Mouse (Mus musculus): Measurements from ENCODE around the gene Emp3. TPM values are rescaled to one million over a fixed set of nuclear protein-coding genes. Genes with fewer than 3 reads are reported as not detected.

Gene Emp3
- polyA plus RNA-seq, 1 experiment from 2014 or later, result 57.7 TPM

DNA sequence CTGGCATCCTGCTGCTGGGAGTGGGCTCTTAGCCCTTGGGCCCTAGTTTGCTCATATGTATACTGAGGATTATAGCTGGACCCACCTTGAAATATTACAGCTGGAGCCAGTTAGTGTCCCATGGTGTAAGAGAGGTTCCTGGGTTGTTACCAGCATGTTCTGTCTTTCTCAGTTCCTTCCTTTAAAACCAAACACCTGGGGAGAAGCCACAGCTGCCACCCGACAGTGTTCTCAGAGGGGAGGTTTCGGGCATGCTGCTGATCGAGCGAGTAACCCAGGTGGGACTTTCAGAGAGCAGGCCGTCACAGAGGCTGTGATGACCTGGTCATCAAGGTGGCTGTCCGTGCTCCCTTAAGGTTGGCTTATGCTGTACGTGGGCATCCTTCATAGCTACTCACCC is 44.3 kb downstream of the Emp3 start:
- TF ChIP-seq CTCF (IDR thresholded peaks at IDR 0.05; ENCODE audit: low read depth), result no peak
- no peak for TF ChIP-seq EP300 (IDR thresholded peaks at IDR 0.05; ENCODE audit: low read depth)
- no peak for ATAC-seq
- H3K27me3 ChIP-seq (ENCODE audit: insufficient read depth, low read length), result no peaks in the 10 kb centered on the region

GRCm38 (mm10) chr7:45873061-45873947 is 47.9 kb downstream of the Emp3 start:
- peak; percentile 73 for ATAC-seq
- H3K27ac ChIP-seq (ENCODE audit: low read depth), result peak overlapping the region; percentile 96
- peaks cover 30% of the 10 kb centered on the region for H3K36me3 ChIP-seq (replicated peaks; ENCODE audit: insufficient read depth, low read length)
- DNase-seq, result peak; percentile 69
- peak overlapping the region; percentile 86 for H3K4me2 ChIP-seq (ENCODE audit: low read depth, low read length)
- WGBS (ENCODE audit: insufficient replicate concordance), result 1% methylated on average over 28 of the region's 28 CpGs
- no peaks in the 10 kb centered on the region for H3K9me3 ChIP-seq (ENCODE audit: low read length)
- H3K4me3 ChIP-seq (ENCODE audit: low read depth, low read length), result peak overlapping the region; percentile 92
- peak overlapping the region; percentile 95 for H3K9ac ChIP-seq (replicated peaks)
- TF ChIP-seq EP300 (IDR thresholded peaks at IDR 0.05; ENCODE audit: low read depth), result no peak
- peak; percentile 51 for TF ChIP-seq CTCF (IDR thresholded peaks at IDR 0.05; ENCODE audit: low read depth)
- H3K4me1 ChIP-seq (ENCODE audit: insufficient read depth), result peaks cover 13% of the 10 kb centered on the region
- peaks cover 35% of the 10 kb centered on the region for H3K27me3 ChIP-seq (ENCODE audit: insufficient read depth, low read length)

More for the DNA sequence above, 44.3 kb downstream of the Emp3 start:
- Histone ChIP-seq H3K9me3 (ENCODE audit: low read length) (no peaks in the 10 kb centered on the region), H3K4me2 (ENCODE audit: low read depth, low read length) (no peak overlapping the region), H3K9ac (replicated peaks) (no peak overlapping the region; the same call in 1 of the 2 replicates), H3K4me3 (ENCODE audit: low read depth, low read length) (no peak overlapping the region), H3K4me1 (ENCODE audit: insufficient read depth) (peaks cover 13% of the 10 kb centered on the region), H3K27ac (ENCODE audit: low read depth) (no peak overlapping the region), H3K36me3 (replicated peaks; ENCODE audit: insufficient read depth, low read length) (peaks cover 48% of the 10 kb centered on the region)
- WGBS (ENCODE audit: insufficient replicate concordance), result 90% methylated on average over 7 of the region's 7 CpGs
- no peak for DNase-seq

GRCm38 (mm10) chr7:45872624-45873023 is 48.6 kb downstream of the Emp3 start, which contains the start of gene Kdelr1:
TSS of gene Kdelr1 (plus strand) at chr7:45872772.
- no peak for TF ChIP-seq EP300 (IDR thresholded peaks at IDR 0.05; ENCODE audit: low read depth)
- peak; percentile 99 for TF ChIP-seq CTCF (IDR thresholded peaks at IDR 0.05; ENCODE audit: low read depth)
- Histone ChIP-seq H3K36me3 (replicated peaks; ENCODE audit: insufficient read depth, low read length) (peaks cover 30% of the 10 kb centered on the region), H3K4me3 (ENCODE audit: low read depth, low read length) (peak within 1 kb of the TSS; percentile 92), H3K27ac (ENCODE audit: low read depth) (peak within 1 kb of the TSS; percentile 96), H3K4me1 (ENCODE audit: insufficient read depth) (peaks cover 13% of the 10 kb centered on the region), H3K9ac (replicated peaks) (peak within 1 kb of the TSS; percentile 95), H3K4me2 (ENCODE audit: low read depth, low read length) (peak within 1 kb of the TSS; percentile 86), H3K9me3 (ENCODE audit: low read length) (no peaks in the 10 kb centered on the region), H3K27me3 (ENCODE audit: insufficient read depth, low read length) (peaks cover 42% of the 10 kb centered on the region)
- ATAC-seq (peak; percentile 84), DNase-seq (peak; percentile 92)
- WGBS (ENCODE audit: insufficient replicate concordance), result under 1% methylated on average over 17 of the region's 18 CpGs

GRCm38 (mm10) chr7:45870282-45871058 is 50.7 kb downstream of the Emp3 start:
- DNase-seq (peak; percentile 23), ATAC-seq (no peak)
- 2% methylated on average over 28 of the region's 30 CpGs for WGBS (ENCODE audit: insufficient replicate concordance)
- peaks cover 55% of the 10 kb centered on the region for H3K27me3 ChIP-seq (ENCODE audit: insufficient read depth, low read length)
- H3K9ac ChIP-seq (replicated peaks), result no peak overlapping the region
- H3K4me1 ChIP-seq (ENCODE audit: insufficient read depth), result peaks cover 17% of the 10 kb centered on the region
- H3K36me3 ChIP-seq (replicated peaks; ENCODE audit: insufficient read depth, low read length), result peaks cover 11% of the 10 kb centered on the region; the same call in 1 of the 2 replicates
- no peak overlapping the region for H3K4me2 ChIP-seq (ENCODE audit: low read depth, low read length)
- H3K27ac ChIP-seq (ENCODE audit: low read depth), result no peak overlapping the region
- TF ChIP-seq EP300 (IDR thresholded peaks at IDR 0.05; ENCODE audit: low read depth), result no peak
- no peak for TF ChIP-seq CTCF (IDR thresholded peaks at IDR 0.05; ENCODE audit: low read depth)
- no peak overlapping the region for H3K4me3 ChIP-seq (ENCODE audit: low read depth, low read length)
- H3K9me3 ChIP-seq (ENCODE audit: low read length), result no peaks in the 10 kb centered on the region

GRCm38 (mm10) chr7:45869787-45870186 is 51.4 kb downstream of the Emp3 start:
- Histone ChIP-seq H3K27ac (ENCODE audit: low read depth) (no peak overlapping the region), H3K4me1 (ENCODE audit: insufficient read depth) (peaks cover 16% of the 10 kb centered on the region), H3K4me2 (ENCODE audit: low read depth, low read length) (no peak overlapping the region), H3K4me3 (ENCODE audit: low read depth, low read length) (no peak overlapping the region), H3K9me3 (ENCODE audit: low read length) (no peaks in the 10 kb centered on the region), H3K36me3 (replicated peaks; ENCODE audit: insufficient read depth, low read length) (peaks cover 6% of the 10 kb centered on the region; the same call in 1 of the 2 replicates), H3K9ac (replicated peaks) (no peak overlapping the region), H3K27me3 (ENCODE audit: insufficient read depth, low read length) (peaks cover 55% of the 10 kb centered on the region)
- TF ChIP-seq CTCF (IDR thresholded peaks at IDR 0.05; ENCODE audit: low read depth) (no peak), EP300 (IDR thresholded peaks at IDR 0.05; ENCODE audit: low read depth) (no peak)
- ATAC-seq, result no peak
- DNase-seq, result peak; percentile 28
- 4% methylated on average over 8 of the region's 14 CpGs for WGBS (ENCODE audit: insufficient replicate concordance)

All from liver, postnatal 0 days (tissue).